Mouse (Mus musculus): ENCODE results near the gene Trmt44. TPM values are rescaled to one million over a fixed set of nuclear protein-coding genes. Genes with fewer than 3 reads are reported as not detected.

Trmt44 gene
- polyA plus RNA-seq (2015; fragmentation: Nextera tagmentation; extraction: Ambion mirVana), result 7.5 and 8.2 TPM in 2 replicates

GRCm38 (mm10) chr5:35574653-35575599 is at the start of gene Trmt44:
Gene Trmt44 (minus strand): TSS chr5:35575070.
- WGBS, result 4% methylated on average over 56 of the region's 56 CpGs
- peaks cover 38% of the 10 kb centered on the region for H3K36me3 ChIP-seq
- peaks cover 12% of the 10 kb centered on the region for H3K4me1 ChIP-seq (replicated peaks)
- H3K9me3 ChIP-seq, result no peaks in the 10 kb centered on the region
- peak within 1 kb of the TSS; percentile 87 for H3K9ac ChIP-seq
- peak; percentile 95 for ATAC-seq (ENCODE audit: low FRiP score)
- peak within 1 kb of the TSS; percentile 96 for H3K4me3 ChIP-seq
- H3K4me2 ChIP-seq, result peak within 1 kb of the TSS; percentile 98
- peak within 1 kb of the TSS; percentile 92 for H3K27ac ChIP-seq
- peaks cover 15% of the 10 kb centered on the region for H3K27me3 ChIP-seq

- Histone ChIP-seq H3K9ac (no peak overlapping the region), H3K27ac (no peak overlapping the region), H3K4me1 (replicated peaks) (peaks cover 10% of the 10 kb centered on the region), H3K4me3 (no peak overlapping the region), H3K9me3 (no peaks in the 10 kb centered on the region), H3K4me2 (no peak overlapping the region), H3K36me3 (no peaks in the 10 kb centered on the region), H3K27me3 (no peaks in the 10 kb centered on the region)
- no peak for ATAC-seq (ENCODE audit: low FRiP score)
These were observed 49.0 kb upstream of the Trmt44 start for GRCm38 (mm10) chr5:35623831-35624230.

GRCm38 (mm10) chr5:35621114-35621513 is 46.2 kb upstream of the Trmt44 start:
- H3K4me3 ChIP-seq, result no peak overlapping the region
- no peak overlapping the region for H3K4me2 ChIP-seq
- H3K9ac ChIP-seq, result no peak overlapping the region
- H3K27ac ChIP-seq, result no peak overlapping the region
- no peak for ATAC-seq (ENCODE audit: low FRiP score)
- no peaks in the 10 kb centered on the region for H3K27me3 ChIP-seq
- H3K36me3 ChIP-seq, result no peaks in the 10 kb centered on the region
- no peaks in the 10 kb centered on the region for H3K9me3 ChIP-seq
- WGBS, result 42% methylated on average over 4 of the region's 4 CpGs
- H3K4me1 ChIP-seq (replicated peaks), result peaks cover 7% of the 10 kb centered on the region; the same call in 1 of the 2 replicates

GRCm38 (mm10) chr5:35616943-35617342 is 42.1 kb upstream of the Trmt44 start:
- no peak for ATAC-seq (ENCODE audit: low FRiP score)
- no peak overlapping the region for H3K27ac ChIP-seq
- no peak overlapping the region for H3K9ac ChIP-seq

GRCm38 (mm10) chr5:35612722-35613121 is 37.9 kb upstream of the Trmt44 start:
- H3K4me2 ChIP-seq, result no peak overlapping the region
- ATAC-seq (ENCODE audit: low FRiP score), result no peak
- H3K36me3 ChIP-seq, result peaks cover 35% of the 10 kb centered on the region
- H3K9me3 ChIP-seq, result no peaks in the 10 kb centered on the region
- WGBS, result 86% methylated on average over 8 of the region's 8 CpGs
- peaks cover 15% of the 10 kb centered on the region for H3K4me1 ChIP-seq (replicated peaks)
- no peak overlapping the region for H3K9ac ChIP-seq
- H3K27me3 ChIP-seq, result no peaks in the 10 kb centered on the region
- no peak overlapping the region for H3K27ac ChIP-seq
- no peak overlapping the region for H3K4me3 ChIP-seq

More at GRCm38 (mm10) chr5:35616943-35617342, 42.1 kb upstream of the Trmt44 start:
- WGBS, result 51% methylated on average over 5 of the region's 5 CpGs
- peaks cover 22% of the 10 kb centered on the region for H3K36me3 ChIP-seq
- no peak overlapping the region for H3K4me3 ChIP-seq
- no peak overlapping the region for H3K4me2 ChIP-seq
- no peaks in the 10 kb centered on the region for H3K27me3 ChIP-seq
- H3K9me3 ChIP-seq, result no peaks in the 10 kb centered on the region
- H3K4me1 ChIP-seq (replicated peaks), result peaks cover 7% of the 10 kb centered on the region; the same call in 1 of the 2 replicates

GRCm38 (mm10) chr5:35611900-35612299 is 37.0 kb upstream of the Trmt44 start:
- no peak for ATAC-seq (ENCODE audit: low FRiP score)

GRCm38 (mm10) chr5:35611170-35611569 is 36.3 kb upstream of the Trmt44 start:
- Histone ChIP-seq H3K27me3 (no peaks in the 10 kb centered on the region), H3K4me1 (replicated peaks) (peaks cover 21% of the 10 kb centered on the region), H3K4me3 (no peak overlapping the region), H3K9ac (no peak overlapping the region), H3K4me2 (no peak overlapping the region), H3K36me3 (peaks cover 35% of the 10 kb centered on the region), H3K27ac (no peak overlapping the region), H3K9me3 (no peaks in the 10 kb centered on the region)
- ATAC-seq (ENCODE audit: low FRiP score), result no peak
- 89% methylated on average over 9 of the region's 9 CpGs for WGBS

More at GRCm38 (mm10) chr5:35611900-35612299, 37.0 kb upstream of the Trmt44 start:
- no peak overlapping the region for H3K27ac ChIP-seq
- no peaks in the 10 kb centered on the region for H3K9me3 ChIP-seq
- H3K4me2 ChIP-seq, result no peak overlapping the region
- H3K4me3 ChIP-seq, result no peak overlapping the region
- peaks cover 21% of the 10 kb centered on the region for H3K4me1 ChIP-seq (replicated peaks)
- WGBS, result 88% methylated on average over 11 of the region's 11 CpGs
- H3K9ac ChIP-seq, result no peak overlapping the region
- H3K36me3 ChIP-seq, result peaks cover 35% of the 10 kb centered on the region
- no peaks in the 10 kb centered on the region for H3K27me3 ChIP-seq

- Histone ChIP-seq H3K9me3 (no peaks in the 10 kb centered on the region), H3K4me2 (no peak overlapping the region), H3K4me1 (replicated peaks) (peaks cover 21% of the 10 kb centered on the region), H3K4me3 (no peak overlapping the region), H3K36me3 (peaks cover 42% of the 10 kb centered on the region), H3K27ac (no peak overlapping the region), H3K9ac (no peak overlapping the region), H3K27me3 (no peaks in the 10 kb centered on the region)
- WGBS, result 96% methylated on average over 7 of the region's 7 CpGs
- ATAC-seq (ENCODE audit: low FRiP score), result no peak
These were observed 35.5 kb upstream of the Trmt44 start for GRCm38 (mm10) chr5:35610381-35610780.

- ATAC-seq (ENCODE audit: low FRiP score), result no peak
- 70% methylated on average over 2 of the region's 2 CpGs for WGBS
- H3K4me2 ChIP-seq, result no peak overlapping the region
- peaks cover 21% of the 10 kb centered on the region for H3K4me1 ChIP-seq (replicated peaks)
- no peak overlapping the region for H3K9ac ChIP-seq
- H3K27ac ChIP-seq, result no peak overlapping the region
- peaks cover 46% of the 10 kb centered on the region for H3K36me3 ChIP-seq
- no peak overlapping the region for H3K4me3 ChIP-seq
- no peaks in the 10 kb centered on the region for H3K9me3 ChIP-seq
- no peaks in the 10 kb centered on the region for H3K27me3 ChIP-seq
These were observed 35.1 kb upstream of the Trmt44 start for GRCm38 (mm10) chr5:35609971-35610370.

- Histone ChIP-seq H3K9ac (peak overlapping the region; percentile 35; the same call in 1 of the 2 replicates), H3K4me2 (0 out of 2 replicates have a peak overlapping the region, but pooled peaks have one; percentile 7), H3K4me1 (replicated peaks) (peaks cover 21% of the 10 kb centered on the region)
These were observed 34.5 kb upstream of the Trmt44 start for GRCm38 (mm10) chr5:35609381-35609780.

GRCm38 (mm10) chr5:35608559-35608958 is 33.7 kb upstream of the Trmt44 start:
- H3K4me1 ChIP-seq (replicated peaks), result peaks cover 21% of the 10 kb centered on the region
- H3K4me2 ChIP-seq, result no peak overlapping the region
- H3K36me3 ChIP-seq, result peaks cover 46% of the 10 kb centered on the region
- H3K4me3 ChIP-seq, result no peak overlapping the region
- 85% methylated on average over 5 of the region's 5 CpGs for WGBS
- no peaks in the 10 kb centered on the region for H3K9me3 ChIP-seq
- H3K9ac ChIP-seq, result peak overlapping the region; percentile 35; the same call in 1 of the 2 replicates
- 0 out of 2 replicates have a peak overlapping the region, but pooled peaks have one; percentile 8 for H3K27ac ChIP-seq
- ATAC-seq (ENCODE audit: low FRiP score), result no peak
- H3K27me3 ChIP-seq, result no peaks in the 10 kb centered on the region

More at GRCm38 (mm10) chr5:35609381-35609780, 34.5 kb upstream of the Trmt44 start:
- Histone ChIP-seq H3K27ac (0 out of 2 replicates have a peak overlapping the region, but pooled peaks have one; percentile 40), H3K4me3 (no peak overlapping the region), H3K36me3 (peaks cover 49% of the 10 kb centered on the region), H3K27me3 (no peaks in the 10 kb centered on the region), H3K9me3 (no peaks in the 10 kb centered on the region)
- WGBS, result 6% methylated on average over 12 of the region's 12 CpGs
- ATAC-seq (ENCODE audit: low FRiP score), result peak; percentile 37; the same call in 1 of the 2 replicates

GRCm38 (mm10) chr5:35607784-35608183 is 32.9 kb upstream of the Trmt44 start:
- no peak overlapping the region for H3K4me3 ChIP-seq
- H3K36me3 ChIP-seq, result peaks cover 50% of the 10 kb centered on the region
- H3K4me2 ChIP-seq, result no peak overlapping the region
- H3K27me3 ChIP-seq, result no peaks in the 10 kb centered on the region
- H3K4me1 ChIP-seq (replicated peaks), result peaks cover 21% of the 10 kb centered on the region
- no peaks in the 10 kb centered on the region for H3K9me3 ChIP-seq
- H3K27ac ChIP-seq, result no peak overlapping the region
- ATAC-seq (ENCODE audit: low FRiP score), result no peak
- 77% methylated on average over 7 of the region's 7 CpGs for WGBS
- no peak overlapping the region for H3K9ac ChIP-seq
